Mouse (Mus musculus) natural killer cell, adult 2 months (primary cell): ENCODE results near the gene Urad.

Experiments used
- DNase-seq, 2 experiments: peaks; one replicate each; pipeline ENCODE4 v3.0.0; 2022; ENCODE audit warnings: low spot score in 2 of 2

Urad gene

GRCm38 (mm10) chr5:147269926-147270672 is 52.1 kb downstream of the Urad start, which contains the start of gene Pdx1:
TSS of gene Pdx1 (plus strand) at chr5:147269959.
- no peak for DNase-seq

- no peak for DNase-seq
These were observed 52.9 kb downstream of the Urad start for GRCm38 (mm10) chr5:147269371-147269770.

GRCm38 (mm10) chr5:147268728-147269127 is 53.5 kb downstream of the Urad start:
- DNase-seq = no peak

GRCm38 (mm10) chr5:147267434-147267833 is 54.8 kb downstream of the Urad start:
- DNase-seq = no peak
